Mouse (Mus musculus): Measurements from ENCODE around the gene Krt82. TPM values are rescaled to one million over a fixed set of nuclear protein-coding genes. Genes with fewer than 3 reads are reported as not detected.
A peak's percentile ranks its signal among the peaks of the same experiment; 100 is the strongest.

Krt82 gene
- polyA plus RNA-seq, 1 experiment from 2014 or later: not detected

DNA sequence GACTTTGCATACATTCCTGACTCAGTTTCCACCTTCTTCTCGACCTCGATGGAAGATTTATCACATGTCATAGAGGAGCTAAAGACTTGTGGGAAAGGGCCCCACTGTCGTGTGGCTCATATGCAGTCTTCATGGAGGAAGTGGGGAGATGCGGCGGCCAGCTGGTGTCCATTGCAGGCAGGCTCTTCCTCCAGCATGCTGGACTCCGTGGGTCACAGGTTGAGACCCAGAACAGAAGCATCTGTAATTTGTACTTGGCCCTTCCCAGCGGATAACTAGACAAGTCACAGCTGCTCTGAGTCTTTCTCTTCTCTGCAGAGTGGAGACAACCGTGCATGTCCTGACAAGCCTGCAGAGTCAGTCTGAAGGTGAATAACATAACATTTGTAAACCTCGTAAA is 42.2 kb downstream of the Krt82 start:
- DNase-seq (peak; percentile 43), ATAC-seq (ENCODE audit: insufficient read depth) (no peak)
- Histone ChIP-seq H3K4me3 (ENCODE audit: low read depth, low read length) (no peak overlapping the region), H3K36me3 (ENCODE audit: insufficient read depth) (no peaks in the 10 kb centered on the region), H3K4me1 (ENCODE audit: insufficient read depth) (no peaks in the 10 kb centered on the region), H3K9me3 (ENCODE audit: low read depth, low read length) (no peaks in the 10 kb centered on the region), H3K9ac (no peak overlapping the region), H3K4me2 (no peak overlapping the region), H3K27ac (ENCODE audit: low read depth) (no peak overlapping the region), H3K27me3 (ENCODE audit: insufficient read depth, low read length) (no peaks in the 10 kb centered on the region)
- 44% methylated on average over 9 of the region's 9 CpGs for WGBS
- TF ChIP-seq CTCF (IDR thresholded peaks at IDR 0.05; ENCODE audit: low read depth): no peak

- TF ChIP-seq CTCF (IDR thresholded peaks at IDR 0.05; ENCODE audit: low read depth): no peak
- DNase-seq: no peak
- no peak overlapping the region for H3K9ac ChIP-seq
Measured at GRCm38 (mm10) chr15:101506896-101507758, 43.3 kb downstream of the Krt82 start.

GRCm38 (mm10) chr15:101497181-101497580 is 53.3 kb downstream of the Krt82 start:
- no peaks in the 10 kb centered on the region for H3K27me3 ChIP-seq (ENCODE audit: insufficient read depth, low read length)
- no peaks in the 10 kb centered on the region for H3K9me3 ChIP-seq (ENCODE audit: low read depth, low read length)
- peak; percentile 59 for TF ChIP-seq CTCF (IDR thresholded peaks at IDR 0.05; ENCODE audit: low read depth)
- ATAC-seq (ENCODE audit: insufficient read depth) (no peak), DNase-seq (peak; percentile 33)
- no peaks in the 10 kb centered on the region for H3K4me1 ChIP-seq (ENCODE audit: insufficient read depth)
- H3K4me2 ChIP-seq: no peak overlapping the region
- 69% methylated on average over 2 of the region's 2 CpGs for WGBS
- H3K9ac ChIP-seq: no peak overlapping the region
- H3K4me3 ChIP-seq (ENCODE audit: low read depth, low read length): no peak overlapping the region
- no peak overlapping the region for H3K27ac ChIP-seq (ENCODE audit: low read depth)
- H3K36me3 ChIP-seq (ENCODE audit: insufficient read depth): no peaks in the 10 kb centered on the region

More at GRCm38 (mm10) chr15:101506896-101507758, 43.3 kb downstream of the Krt82 start:
- 44% methylated on average over 14 of the region's 14 CpGs for WGBS
- Histone ChIP-seq H3K4me2 (no peak overlapping the region), H3K27me3 (ENCODE audit: insufficient read depth, low read length) (no peaks in the 10 kb centered on the region), H3K9me3 (ENCODE audit: low read depth, low read length) (no peaks in the 10 kb centered on the region), H3K4me3 (ENCODE audit: low read depth, low read length) (no peak overlapping the region), H3K4me1 (ENCODE audit: insufficient read depth) (no peaks in the 10 kb centered on the region), H3K27ac (ENCODE audit: low read depth) (no peak overlapping the region), H3K36me3 (ENCODE audit: insufficient read depth) (no peaks in the 10 kb centered on the region)
- no peak for ATAC-seq (ENCODE audit: insufficient read depth)

GRCm38 (mm10) chr15:101495266-101495665 is 55.2 kb downstream of the Krt82 start:
- 78% methylated on average over 8 of the region's 8 CpGs for WGBS
- DNase-seq: no peak
- no peak overlapping the region for H3K9ac ChIP-seq
- H3K4me1 ChIP-seq (ENCODE audit: insufficient read depth): no peaks in the 10 kb centered on the region
- H3K4me2 ChIP-seq: no peak overlapping the region
- no peaks in the 10 kb centered on the region for H3K9me3 ChIP-seq (ENCODE audit: low read depth, low read length)
- no peaks in the 10 kb centered on the region for H3K36me3 ChIP-seq (ENCODE audit: insufficient read depth)
- H3K27me3 ChIP-seq (ENCODE audit: insufficient read depth, low read length): no peaks in the 10 kb centered on the region
- H3K27ac ChIP-seq (ENCODE audit: low read depth): no peak overlapping the region
- ATAC-seq (ENCODE audit: insufficient read depth): no peak
- TF ChIP-seq CTCF (IDR thresholded peaks at IDR 0.05; ENCODE audit: low read depth): no peak
- H3K4me3 ChIP-seq (ENCODE audit: low read depth, low read length): no peak overlapping the region

DNA sequence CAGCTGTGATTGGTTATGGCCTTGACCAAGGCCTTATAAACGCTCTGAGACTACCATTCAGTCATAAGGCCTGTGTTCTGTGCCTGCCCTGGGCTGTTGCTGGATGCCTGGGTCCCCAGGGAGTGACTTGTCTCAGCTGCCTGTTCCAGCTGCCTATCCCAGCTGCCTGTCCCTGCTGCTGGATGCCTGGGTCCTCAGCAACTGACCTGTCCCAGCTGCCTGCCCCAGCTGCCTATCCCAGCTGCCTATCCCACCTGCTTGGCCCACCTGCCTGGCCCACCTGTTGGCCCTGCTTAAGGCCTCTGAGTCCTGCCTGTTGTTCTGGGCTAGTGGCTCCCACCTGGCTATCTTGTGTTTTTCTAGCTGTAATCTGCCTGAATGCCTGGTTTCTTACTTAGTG is 56.3 kb downstream of the Krt82 start:
- Histone ChIP-seq H3K36me3 (ENCODE audit: insufficient read depth) (no peaks in the 10 kb centered on the region), H3K4me1 (ENCODE audit: insufficient read depth) (no peaks in the 10 kb centered on the region), H3K27ac (ENCODE audit: low read depth) (no peak overlapping the region), H3K4me3 (ENCODE audit: low read depth, low read length) (no peak overlapping the region), H3K9me3 (ENCODE audit: low read depth, low read length) (no peaks in the 10 kb centered on the region), H3K4me2 (no peak overlapping the region), H3K9ac (no peak overlapping the region), H3K27me3 (ENCODE audit: insufficient read depth, low read length) (no peaks in the 10 kb centered on the region)
- 77% methylated on average over 1 of the region's 1 CpGs for WGBS
- DNase-seq (no peak), ATAC-seq (ENCODE audit: insufficient read depth) (no peak)
- TF ChIP-seq CTCF (IDR thresholded peaks at IDR 0.05; ENCODE audit: low read depth): no peak

- no peaks in the 10 kb centered on the region for H3K9me3 ChIP-seq (ENCODE audit: low read depth, low read length)
- no peaks in the 10 kb centered on the region for H3K36me3 ChIP-seq (ENCODE audit: insufficient read depth)
- H3K9ac ChIP-seq: no peak overlapping the region
- no peak for ATAC-seq (ENCODE audit: insufficient read depth)
- DNase-seq: no peak
- H3K4me2 ChIP-seq: no peak overlapping the region
- TF ChIP-seq CTCF (IDR thresholded peaks at IDR 0.05; ENCODE audit: low read depth): no peak
- WGBS: 95% methylated on average over 6 of the region's 6 CpGs
- H3K4me3 ChIP-seq (ENCODE audit: low read depth, low read length): no peak overlapping the region
- H3K4me1 ChIP-seq (ENCODE audit: insufficient read depth): no peaks in the 10 kb centered on the region
- H3K27ac ChIP-seq (ENCODE audit: low read depth): no peak overlapping the region
- H3K27me3 ChIP-seq (ENCODE audit: insufficient read depth, low read length): no peaks in the 10 kb centered on the region
Measured at GRCm38 (mm10) chr15:101493713-101494112, 56.8 kb downstream of the Krt82 start.

- TF ChIP-seq CTCF (IDR thresholded peaks at IDR 0.05; ENCODE audit: low read depth): no peak
- Histone ChIP-seq H3K9me3 (ENCODE audit: low read depth, low read length) (no peaks in the 10 kb centered on the region), H3K27me3 (ENCODE audit: insufficient read depth, low read length) (no peaks in the 10 kb centered on the region), H3K4me3 (ENCODE audit: low read depth, low read length) (no peak overlapping the region), H3K9ac (no peak overlapping the region), H3K4me1 (ENCODE audit: insufficient read depth) (no peaks in the 10 kb centered on the region), H3K27ac (ENCODE audit: low read depth) (no peak overlapping the region), H3K36me3 (ENCODE audit: insufficient read depth) (no peaks in the 10 kb centered on the region), H3K4me2 (no peak overlapping the region)
- DNase-seq: no peak
- no peak for ATAC-seq (ENCODE audit: insufficient read depth)
- 32% methylated on average over 8 of the region's 8 CpGs for WGBS
Measured at GRCm38 (mm10) chr15:101492718-101493117, 57.7 kb downstream of the Krt82 start.
